Mouse (Mus musculus) urinary bladder, postnatal 36 days (tissue): ENCODE data around the gene Procr.
"Not testable (repeated sequence)": the region's sequence is repeated elsewhere in the genome, so short reads cannot be mapped to it uniquely, and the experiment has no call there.

Experiments used
- DNase-seq, 2 experiments: peaks; one replicate each; pipeline ENCODE4 v3.0.0; 2022; ENCODE audit warnings: low spot score in 2 of 2, mixed read lengths in 1 of 2

The Procr gene

GRCm38 (mm10) chr2:155751014-155751786 lies at the start of gene Procr:
Procr (plus strand) TSS chr2:155751117.
- DNase-seq, result peak; percentile 47 to 62

GRCm38 (mm10) chr2:155701399-155701919 lies 49.5 kb upstream of the Procr start:
- DNase-seq, result no peak

- no peak for DNase-seq
Measured at GRCm38 (mm10) chr2:155703630-155704029, 47.3 kb upstream of the Procr start.

- peak in 1 of 2 experiments; percentile 69 for DNase-seq
Measured at GRCm38 (mm10) chr2:155707251-155707650, 43.7 kb upstream of the Procr start.

DNA sequence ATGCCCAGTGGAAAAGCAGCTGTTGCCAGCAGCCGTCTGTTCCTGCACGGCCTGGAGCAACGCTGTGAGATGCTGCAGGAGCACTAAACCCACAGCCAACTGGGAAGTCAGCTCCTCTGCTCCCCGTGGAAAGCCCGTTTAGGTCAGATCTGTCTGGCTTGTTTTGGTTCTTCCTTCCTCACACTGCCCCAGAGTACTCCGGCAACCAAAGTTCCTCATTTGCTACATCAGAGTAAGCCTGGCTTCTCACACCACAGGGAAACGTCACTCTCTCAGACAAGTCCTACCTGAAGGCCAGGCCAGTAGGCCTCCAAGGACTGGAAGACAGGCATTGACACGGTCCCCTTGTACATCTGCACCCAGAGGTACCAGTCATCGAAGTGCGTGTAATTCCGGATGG lies 40.4 kb upstream of the Procr start:
- no peak for DNase-seq

- DNase-seq, result peak; percentile 16 to 59
Measured at GRCm38 (mm10) chr2:155717082-155717990, 33.6 kb upstream of the Procr start.

DNA sequence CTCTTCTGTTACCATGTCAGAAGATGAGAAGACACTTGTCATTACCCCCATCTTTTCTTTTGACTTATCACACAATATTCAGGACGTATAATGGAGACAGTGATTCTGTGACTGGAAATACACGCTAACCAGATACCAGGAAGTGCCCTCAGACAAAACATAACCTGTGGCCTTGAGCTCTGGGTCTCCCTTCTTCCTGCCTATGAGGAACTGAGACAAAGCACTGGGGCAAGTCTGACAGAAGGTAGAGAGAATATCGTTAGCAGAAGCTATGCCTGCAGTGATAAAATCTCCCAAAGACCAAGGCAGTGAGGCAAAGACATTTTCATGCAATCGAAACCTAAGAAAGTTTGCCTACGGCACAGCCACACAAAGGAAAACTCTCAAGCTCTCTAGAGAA lies 30.3 kb upstream of the Procr start:
- no peak for DNase-seq

GRCm38 (mm10) chr2:155724036-155724435 lies 26.9 kb upstream of the Procr start:
- DNase-seq, result no peak

GRCm38 (mm10) chr2:155724526-155724925 lies 26.4 kb upstream of the Procr start:
- no peak for DNase-seq

- DNase-seq, result no peak
Measured at GRCm38 (mm10) chr2:155726302-155726701, 24.6 kb upstream of the Procr start.

- DNase-seq, result no peak
Measured at GRCm38 (mm10) chr2:155727764-155728395, 23.0 kb upstream of the Procr start.

- DNase-seq, result no peak
Measured at GRCm38 (mm10) chr2:155728742-155729141, 22.2 kb upstream of the Procr start.

DNA sequence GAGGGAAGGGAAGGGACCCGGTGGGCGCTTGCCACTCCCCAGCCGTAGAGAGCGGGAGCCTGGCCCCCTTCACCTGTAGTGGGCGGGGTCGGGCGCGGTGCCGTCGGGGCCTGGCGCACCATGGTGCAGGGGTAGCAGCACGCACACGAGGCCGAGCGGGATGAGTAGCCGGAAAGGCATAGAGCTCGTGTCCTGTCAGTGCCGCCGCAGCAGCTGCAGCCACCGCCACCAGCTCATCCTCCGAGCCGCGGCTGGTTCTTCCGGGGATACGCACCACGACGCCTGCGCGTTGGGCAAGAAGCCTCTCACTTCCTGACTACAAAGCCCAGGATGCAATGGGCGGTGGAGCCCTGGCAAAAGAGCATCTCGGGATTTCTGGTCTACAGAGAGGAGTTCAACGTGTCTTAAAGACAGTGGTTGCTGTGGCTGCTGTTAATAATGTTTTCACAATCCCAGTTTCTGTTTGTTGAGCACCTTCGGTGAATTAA lies 21.7 kb upstream of the Procr start, which contains the start of gene Edem2:
Gene Edem2 (minus strand): TSS at position 318 of the 488 bp plus-strand sequence.
- peak; percentile 87 to 92 for DNase-seq

GRCm38 (mm10) chr2:155735080-155735479 lies 15.8 kb upstream of the Procr start:
- DNase-seq, result no peak

DNA sequence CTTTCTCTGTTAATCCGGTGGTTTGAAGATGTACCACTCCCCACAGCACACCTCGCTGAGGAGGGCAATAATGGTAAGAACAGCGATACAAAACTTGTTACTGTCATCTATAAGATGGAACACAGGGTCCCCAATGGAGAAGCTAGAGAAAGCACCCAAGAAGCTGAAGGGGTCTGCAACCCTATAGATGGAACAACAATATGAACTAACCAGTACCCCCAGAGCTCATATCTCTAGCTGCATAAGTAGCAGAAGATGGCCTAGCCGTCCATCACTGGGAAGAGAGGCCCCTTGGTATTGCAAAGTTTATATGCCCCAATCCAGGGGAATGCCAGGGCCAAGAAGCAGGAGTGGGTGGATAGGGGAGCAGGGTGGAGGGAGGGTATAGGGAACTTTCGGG lies 15.2 kb upstream of the Procr start, which contains the start of gene Gm17581:
Gene Gm17581 (minus strand): TSS at position 101 of the 400 bp plus-strand sequence.
- not testable (repeated sequence) for DNase-seq

DNA sequence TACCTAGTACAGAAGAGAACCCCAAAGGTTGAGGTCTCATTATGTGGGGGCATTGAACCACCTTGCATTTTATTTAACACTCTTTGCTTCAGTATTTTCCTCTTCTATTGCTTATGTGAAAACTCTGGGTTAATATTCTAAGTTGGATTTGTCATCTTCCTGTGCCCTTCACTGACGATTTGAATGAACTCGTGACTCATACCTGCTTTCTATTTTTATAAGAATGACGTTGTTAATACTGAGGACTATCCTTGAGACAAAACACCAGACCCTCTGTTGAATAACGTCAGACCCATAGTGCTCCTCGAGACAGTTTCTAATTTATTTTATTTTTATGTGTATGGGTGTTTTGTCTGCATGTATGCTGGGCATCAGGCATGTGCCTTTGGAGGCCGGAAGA lies 14.0 kb upstream of the Procr start:
- DNase-seq, result no peak

GRCm38 (mm10) chr2:155737803-155738202 lies 13.1 kb upstream of the Procr start:
- no peak for DNase-seq

- no peak for DNase-seq
Measured at GRCm38 (mm10) chr2:155742211-155742610, 8.7 kb upstream of the Procr start.

DNA sequence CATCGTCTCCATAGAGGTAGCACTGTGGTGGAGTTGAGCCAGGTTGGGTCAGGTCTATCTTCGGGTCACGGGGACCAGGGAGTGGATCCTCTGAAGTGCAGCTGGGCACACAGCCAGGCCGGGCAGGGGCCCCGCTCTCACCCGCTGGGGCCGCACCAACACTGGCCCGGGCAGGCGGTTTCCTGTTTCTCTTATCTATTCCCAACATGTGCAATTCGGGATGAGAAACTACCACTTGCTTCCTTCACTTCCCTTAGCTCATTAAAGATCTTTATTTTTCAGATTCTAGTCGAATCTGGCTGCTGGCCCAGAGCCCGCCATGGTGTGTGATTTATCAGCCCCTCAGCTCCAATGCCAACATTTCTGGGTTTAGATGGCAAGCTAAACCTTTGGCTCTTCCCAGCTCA lies 8.0 kb upstream of the Procr start:
- DNase-seq, result peak; percentile 18 to 30

GRCm38 (mm10) chr2:155743351-155743750 lies 7.6 kb upstream of the Procr start:
- no peak for DNase-seq

- DNase-seq, result no peak
Measured at GRCm38 (mm10) chr2:155745487-155745886, 5.4 kb upstream of the Procr start.

- DNase-seq, result no peak
Measured at GRCm38 (mm10) chr2:155749394-155749793, 1.5 kb upstream of the Procr start.
